In genomic region chr4:73111311-73111710, GRCm38 (mm10) we compare ENCODE assay signal across 11 mouse cellular contexts.
DNase-seq lines count a peak whose midpoint lies in the region; ATAC-seq and TF ChIP-seq lines count a peak whose summit lies in the region.
"Had no signal": no experiment of that assay in that cellular context is flagged by ENCODE, and none has a peak within 500 bp of the region (broad histone marks: within the 10 kb centered on the region; RNA-seq: fewer than 3 reads in every experiment).

No protein-coding gene starts in this region.

- peak; percentile 83 for TF ChIP-seq CTCF in layer of hippocampus, adult 2 months (conservative IDR thresholded peaks at IDR 0.05)

- H3K9ac ChIP-seq in hindbrain, embryonic 14.5 days = no peak overlapping the region
- H3K9ac ChIP-seq in hindbrain, embryonic 12.5 days = no peak overlapping the region
- H3K9ac ChIP-seq: heart, embryonic 15.5 days; limb, embryonic 12.5 days; neural tube, embryonic 12.5 days had no signal

- H3K9me3 ChIP-seq in hindbrain, embryonic 14.5 days (ENCODE audit: control insufficient read depth, low read length) = no peaks in the 10 kb centered on the region
- H3K9me3 ChIP-seq in hindbrain, embryonic 12.5 days (replicated peaks) = no peaks in the 10 kb centered on the region
- H3K9me3 ChIP-seq: heart, embryonic 15.5 days; limb, embryonic 12.5 days; neural tube, embryonic 12.5 days had no signal

- no peaks in the 10 kb centered on the region for H3K36me3 ChIP-seq in hindbrain, embryonic 14.5 days (replicated peaks; ENCODE audit: control insufficient read depth, insufficient read depth)
- H3K36me3 ChIP-seq in hindbrain, embryonic 12.5 days = no peaks in the 10 kb centered on the region
- H3K36me3 ChIP-seq: heart, embryonic 15.5 days; limb, embryonic 12.5 days; neural tube, embryonic 12.5 days had no signal

- no peaks in the 10 kb centered on the region for H3K27me3 ChIP-seq in hindbrain, embryonic 14.5 days (ENCODE audit: control insufficient read depth, insufficient read depth, low read length)
- H3K27me3 ChIP-seq in hindbrain, embryonic 12.5 days = no peaks in the 10 kb centered on the region
- H3K27me3 ChIP-seq: heart, embryonic 15.5 days; limb, embryonic 12.5 days; neural tube, embryonic 12.5 days had no signal

- peak; percentile 71 for DNase-seq in hindbrain, embryonic 14.5 days (ENCODE audit: low spot score)
- DNase-seq in right cerebral cortex, postnatal 10 days (ENCODE audit: low spot score in 2 of 2) = peak; percentile 21 to 22
- no peak for DNase-seq in right cerebral cortex, postnatal 14 days
- peak; percentile 17 to 28 for DNase-seq in layer of hippocampus, adult 2 months (ENCODE audit: low spot score in 2 of 2)
- DNase-seq in testis, postnatal 14 days (ENCODE audit: low spot score) = no peak
- no peak for DNase-seq in ovary, postnatal 36 days (ENCODE audit: low spot score)

- 66% methylated on average over 2 of the region's 2 CpGs for WGBS in hindbrain, embryonic 14.5 days
- whole genome bisulfite sequencing in hindbrain, embryonic 12.5 days = 68% methylated on average over 2 of the region's 2 CpGs

- ATAC-seq in hindbrain, embryonic 14.5 days (ENCODE audit: low FRiP score) = no peak
- ATAC-seq in hindbrain, embryonic 12.5 days (ENCODE audit: low FRiP score) = no peak
- ATAC-seq in granulocyte monocyte progenitor cell, adult 5-6 weeks (replicated peaks; ENCODE audit: poor library complexity, severe bottlenecking) = no peak

- no peak overlapping the region for H3K27ac ChIP-seq in hindbrain, embryonic 14.5 days
- no peak overlapping the region for H3K27ac ChIP-seq in hindbrain, embryonic 12.5 days
- no peak overlapping the region for H3K27ac ChIP-seq in layer of hippocampus, adult 2 months
- H3K27ac ChIP-seq: heart, embryonic 15.5 days; limb, embryonic 12.5 days; neural tube, embryonic 12.5 days had no signal

- H3K4me2 ChIP-seq in hindbrain, embryonic 14.5 days (replicated peaks) = no peak overlapping the region
- no peak overlapping the region for H3K4me2 ChIP-seq in hindbrain, embryonic 12.5 days (replicated peaks)
- H3K4me2 ChIP-seq: heart, embryonic 15.5 days; limb, embryonic 12.5 days; neural tube, embryonic 12.5 days had no signal

- no peaks in the 10 kb centered on the region for H3K4me1 ChIP-seq in hindbrain, embryonic 14.5 days (replicated peaks; ENCODE audit: control insufficient read depth, insufficient read depth, low read length)
- H3K4me1 ChIP-seq in hindbrain, embryonic 12.5 days = no peaks in the 10 kb centered on the region
- H3K4me1 ChIP-seq: heart, embryonic 15.5 days; limb, embryonic 12.5 days; neural tube, embryonic 12.5 days had no signal

- no peak overlapping the region for H3K4me3 ChIP-seq in hindbrain, embryonic 14.5 days (replicated peaks; ENCODE audit: low read length)
- no peak overlapping the region for H3K4me3 ChIP-seq in hindbrain, embryonic 12.5 days
- H3K4me3 ChIP-seq in layer of hippocampus, adult 2 months = no peak overlapping the region
- H3K4me3 ChIP-seq: heart, embryonic 15.5 days; limb, embryonic 12.5 days; neural tube, embryonic 12.5 days had no signal

Comparison
In these comparisons a context has a peak if more than half of its experiments do, and no peak if none do; other contexts are left out.
1. DNase-seq: peak in hindbrain, embryonic 14.5 days (single experiment), right cerebral cortex, postnatal 10 days (2 of 2) and layer of hippocampus, adult 2 months (2 of 2); none in right cerebral cortex, postnatal 14 days (single experiment), testis, postnatal 14 days (single experiment) and ovary, postnatal 36 days (single experiment).